Mouse (Mus musculus) neural tube, embryonic 13.5 days (tissue): Measurements from ENCODE around the gene Tmem131. TPM values are rescaled to one million over a fixed set of nuclear protein-coding genes. Genes with fewer than 3 reads are reported as not detected.

Experiments used
- ATAC-seq: fragments of 200-750 bp; cut with Nextera tagmentation; 2 replicates; pipeline ENCODE4 v1.8.0; 2017; ENCODE audit warnings: low read depth, mild to moderate bottlenecking, moderate TSS enrichment, moderate library complexity
- H3K27ac ChIP-seq: fragments of 300-500 bp; sonication (generic); replicated peaks from 2 replicates; pipeline ENCODE4 v1.5.1; 2015; ENCODE audit warnings: moderate library complexity, mild to moderate bottlenecking, inconsistent platforms
- H3K27me3 ChIP-seq: fragments of 300-500 bp; sonication (generic); 2 replicates; pipeline ENCODE4 v1.6.1; 2015; ENCODE audit warnings: mild to moderate bottlenecking, inconsistent platforms
- H3K36me3 ChIP-seq: fragments of 300-500 bp; sonication (generic); 2 replicates; pipeline ENCODE4 v1.6.1; 2015; ENCODE audit warnings: mild to moderate bottlenecking, inconsistent platforms
- H3K4me1 ChIP-seq: fragments of 300-500 bp; sonication (generic); replicated peaks from 2 replicates; pipeline ENCODE4 v1.6.1; 2015; ENCODE audit warnings: inconsistent platforms
- H3K4me2 ChIP-seq: fragments of 300-500 bp; sonication (generic); 2 replicates; pipeline ENCODE4 v1.6.1; 2015; ENCODE audit warnings: inconsistent platforms, mild to moderate bottlenecking, moderate library complexity
- H3K4me3 ChIP-seq: fragments of 300-500 bp; sonication (generic); 2 replicates; pipeline ENCODE4 v1.5.1; 2015; ENCODE audit warnings: mild to moderate bottlenecking, inconsistent platforms
- H3K9ac ChIP-seq: fragments of 300-500 bp; sonication (generic); 2 replicates; pipeline ENCODE4 v1.6.1; 2015; ENCODE audit warnings: moderate library complexity, mild to moderate bottlenecking, inconsistent platforms
- H3K9me3 ChIP-seq: fragments of 300-500 bp; sonication (generic); 2 replicates; pipeline ENCODE4 v1.6.1; 2016; ENCODE audit warnings: inconsistent platforms
- WGBS: fragments of 180-500 bp; shearing (Covaris S2); methylation state at CpG from one replicate; pipeline ENCODE4 v1.1.7; 2015; 5-methylcytosine and 5-hydroxymethylcytosine counted together
- polyA plus RNA-seq: library from polyadenylated mRNA; unstranded; fragments of >200 nt; fragmentation: Nextera tagmentation; extraction: Ambion mirVana; gene quantifications from 2 replicates; pipeline ENCODE4 v1.2.1, GENCODE M21; 2015

Tmem131 gene
- polyA plus RNA-seq: 11.6 and 14.1 TPM in 2 replicates

DNA sequence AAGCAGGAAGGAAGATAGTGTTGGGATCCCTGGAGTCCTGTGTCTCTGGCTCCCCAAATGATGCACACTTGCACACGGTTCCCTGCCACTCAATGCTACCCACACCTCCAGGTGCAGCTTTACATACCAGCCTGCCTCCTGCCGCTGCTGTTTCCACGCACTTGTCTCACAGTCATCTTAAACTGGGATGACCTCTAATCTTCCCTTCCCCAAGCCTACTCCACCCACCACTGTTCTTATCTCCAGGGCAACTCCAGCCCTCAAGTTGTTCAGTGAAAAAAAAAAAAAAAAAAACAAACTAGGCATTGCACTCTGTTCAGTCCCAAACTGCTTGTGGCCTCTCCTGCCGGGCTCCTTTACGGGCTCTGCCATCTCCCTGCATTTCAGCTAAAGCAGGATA lies at the start of gene Tmem131:
TSS of gene Tmem131 (minus strand) at position 14 of the 400 bp plus-strand sequence.
- no peak within 1 kb of the TSS for H3K4me2 ChIP-seq
- H3K9me3 ChIP-seq: no peaks in the 10 kb centered on the region
- no peak within 1 kb of the TSS for H3K9ac ChIP-seq
- no peaks in the 10 kb centered on the region for H3K27me3 ChIP-seq
- H3K4me1 ChIP-seq: peaks cover 4% of the 10 kb centered on the region
- ATAC-seq: no peak
- no peak within 1 kb of the TSS for H3K27ac ChIP-seq
- 75% methylated on average over 5 of the region's 5 CpGs for WGBS
- H3K4me3 ChIP-seq: no peak within 1 kb of the TSS
- no peaks in the 10 kb centered on the region for H3K36me3 ChIP-seq

DNA sequence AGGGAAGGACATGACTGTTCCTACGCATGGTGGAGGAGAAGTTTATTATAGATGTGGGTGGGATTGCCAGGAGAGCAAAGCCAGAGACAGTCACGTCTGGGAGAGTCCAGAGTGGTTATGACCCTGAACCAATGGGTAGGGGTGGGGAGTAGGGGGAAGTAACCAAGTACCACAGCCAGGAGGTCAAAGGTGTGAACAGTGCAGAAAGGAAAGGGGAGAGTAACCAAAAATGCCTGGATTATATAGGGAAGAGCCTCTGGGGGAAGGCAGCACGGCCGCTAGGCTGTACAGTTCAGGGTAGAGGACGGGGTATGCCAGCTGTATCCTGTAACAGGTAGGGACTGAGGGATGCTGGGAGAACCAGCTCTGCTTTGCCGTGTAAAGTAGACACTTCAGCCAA lies 45.1 kb upstream of the Tmem131 start:
- WGBS: 80% methylated on average over 6 of the region's 6 CpGs
- Histone ChIP-seq H3K4me1 (no peaks in the 10 kb centered on the region), H3K36me3 (no peaks in the 10 kb centered on the region), H3K27me3 (0 out of 2 replicates have a peak, but pooled peaks cover 3% of the 10 kb centered on the region), H3K4me3 (no peak overlapping the region), H3K9me3 (no peaks in the 10 kb centered on the region), H3K27ac (no peak overlapping the region), H3K4me2 (no peak overlapping the region), H3K9ac (no peak overlapping the region)
- ATAC-seq: no peak

DNA sequence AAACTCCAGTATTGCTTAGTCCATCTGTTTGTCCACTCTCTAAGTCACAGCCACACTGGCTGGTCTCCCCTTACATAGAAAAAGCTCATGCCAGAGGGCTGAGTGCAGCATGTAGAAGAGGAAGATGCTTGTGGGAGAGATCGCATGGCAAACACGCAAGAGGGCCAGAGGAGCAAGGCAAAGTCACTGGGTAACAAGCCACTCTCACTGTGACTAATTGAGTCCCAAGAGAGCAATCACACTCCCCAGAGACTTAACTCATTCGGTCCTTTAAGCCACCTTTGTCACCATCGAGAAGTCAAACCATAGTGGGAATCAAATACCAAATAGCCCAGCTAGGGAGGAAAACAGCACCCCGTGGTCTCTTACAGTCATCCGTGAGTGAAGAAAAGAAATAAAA lies 44.7 kb upstream of the Tmem131 start:
- H3K4me2 ChIP-seq: no peak overlapping the region
- no peak overlapping the region for H3K27ac ChIP-seq
- no peak for ATAC-seq
- H3K36me3 ChIP-seq: no peaks in the 10 kb centered on the region
- 71% methylated on average over 6 of the region's 6 CpGs for WGBS
- H3K4me3 ChIP-seq: no peak overlapping the region
- H3K9me3 ChIP-seq: no peaks in the 10 kb centered on the region
- no peaks in the 10 kb centered on the region for H3K4me1 ChIP-seq
- 0 out of 2 replicates have a peak, but pooled peaks cover 3% of the 10 kb centered on the region for H3K27me3 ChIP-seq
- no peak overlapping the region for H3K9ac ChIP-seq

DNA sequence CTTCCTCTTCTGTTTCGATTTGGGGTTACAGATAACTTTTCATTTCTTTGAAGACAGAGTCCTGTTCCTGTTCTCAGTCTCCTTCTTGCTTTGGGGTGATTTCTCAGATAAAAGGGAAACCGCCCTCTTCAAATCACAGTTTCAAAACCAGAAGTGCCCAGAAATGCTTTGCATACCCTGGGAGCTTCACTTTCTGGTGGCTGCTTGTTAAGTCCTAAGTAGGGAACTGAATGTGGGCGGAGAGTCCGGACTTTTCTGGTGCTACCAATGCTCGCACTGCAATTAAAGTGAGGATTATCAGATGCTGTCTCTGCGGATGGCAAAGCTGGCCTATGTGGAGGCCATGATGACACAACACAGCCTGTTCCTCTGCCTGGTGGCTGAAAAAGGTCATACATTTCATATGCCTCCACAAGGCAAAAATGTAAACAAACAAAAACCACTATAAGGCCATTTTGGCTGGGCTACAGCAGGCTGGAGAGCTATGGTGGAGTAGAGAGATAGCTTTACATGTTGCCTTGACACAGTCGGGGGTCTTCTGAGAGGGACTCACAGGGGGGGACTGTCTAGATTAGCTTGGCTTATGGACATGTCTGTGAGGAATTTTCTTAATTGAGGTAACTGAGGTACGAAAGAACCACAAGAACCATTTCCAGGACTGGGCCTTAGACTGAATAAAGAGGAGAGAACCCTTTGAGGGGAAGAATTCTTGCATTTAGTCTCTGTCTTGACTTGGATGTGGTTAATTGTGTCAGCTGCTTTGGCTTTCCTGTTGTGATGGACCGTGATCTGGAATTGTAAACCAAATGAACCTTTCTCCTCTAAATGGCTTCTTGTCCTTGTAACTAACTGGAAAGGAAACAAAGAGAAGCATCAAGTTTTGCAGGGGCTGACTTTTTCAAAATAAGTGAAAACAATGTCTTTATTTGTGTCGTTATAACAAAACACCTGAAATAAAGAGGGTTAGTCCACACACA lies 44.0 kb upstream of the Tmem131 start:
- Histone ChIP-seq H3K9me3 (no peaks in the 10 kb centered on the region), H3K4me3 (no peak overlapping the region), H3K9ac (no peak overlapping the region), H3K27ac (no peak overlapping the region), H3K36me3 (no peaks in the 10 kb centered on the region), H3K27me3 (0 out of 2 replicates have a peak, but pooled peaks cover 3% of the 10 kb centered on the region), H3K4me1 (no peaks in the 10 kb centered on the region), H3K4me2 (no peak overlapping the region)
- ATAC-seq: no peak
- WGBS: 85% methylated on average over 10 of the region's 10 CpGs

DNA sequence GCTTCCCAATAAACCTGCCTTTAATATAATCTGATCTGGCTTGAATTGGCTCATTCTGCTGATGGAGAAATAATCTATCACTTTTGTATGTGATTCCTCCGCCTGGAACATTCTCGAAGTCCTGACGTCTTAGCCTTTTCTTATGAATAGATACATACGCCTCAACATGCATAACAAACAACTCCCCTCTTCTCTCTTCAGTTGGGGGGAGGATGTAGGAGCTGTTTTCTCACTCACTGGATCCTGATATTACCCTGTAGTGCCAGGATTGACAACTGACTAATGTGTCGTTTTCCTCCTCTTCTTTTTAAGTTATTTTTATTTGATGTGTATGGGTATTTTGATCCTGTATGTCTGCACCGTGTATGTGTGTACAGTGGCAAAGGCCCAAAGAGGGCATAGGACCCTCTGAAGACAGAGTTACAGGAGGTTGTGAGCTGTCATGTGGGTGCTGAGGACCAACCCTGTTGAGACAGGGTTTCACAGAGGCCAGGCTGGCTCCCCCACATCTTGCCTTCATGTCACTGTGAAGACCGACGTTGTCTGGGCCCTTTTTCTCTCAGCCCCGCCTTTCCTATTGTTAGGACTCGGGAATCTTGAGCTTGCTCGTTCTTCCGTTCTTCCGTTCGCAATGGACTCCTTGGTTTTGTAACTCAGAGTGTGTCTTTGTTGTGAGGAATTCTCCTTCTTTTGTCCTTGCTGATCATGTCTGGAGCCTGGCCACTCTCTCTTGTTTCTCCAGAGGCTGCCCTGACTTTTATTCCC lies 43.1 kb upstream of the Tmem131 start:
- no peak overlapping the region for H3K4me3 ChIP-seq
- no peaks in the 10 kb centered on the region for H3K36me3 ChIP-seq
- 0 out of 2 replicates have a peak, but pooled peaks cover 3% of the 10 kb centered on the region for H3K27me3 ChIP-seq
- WGBS: 46% methylated on average over 14 of the region's 14 CpGs
- H3K4me2 ChIP-seq: no peak overlapping the region
- no peak for ATAC-seq
- H3K9me3 ChIP-seq: no peaks in the 10 kb centered on the region
- H3K9ac ChIP-seq: no peak overlapping the region
- no peaks in the 10 kb centered on the region for H3K4me1 ChIP-seq
- no peak overlapping the region for H3K27ac ChIP-seq

DNA sequence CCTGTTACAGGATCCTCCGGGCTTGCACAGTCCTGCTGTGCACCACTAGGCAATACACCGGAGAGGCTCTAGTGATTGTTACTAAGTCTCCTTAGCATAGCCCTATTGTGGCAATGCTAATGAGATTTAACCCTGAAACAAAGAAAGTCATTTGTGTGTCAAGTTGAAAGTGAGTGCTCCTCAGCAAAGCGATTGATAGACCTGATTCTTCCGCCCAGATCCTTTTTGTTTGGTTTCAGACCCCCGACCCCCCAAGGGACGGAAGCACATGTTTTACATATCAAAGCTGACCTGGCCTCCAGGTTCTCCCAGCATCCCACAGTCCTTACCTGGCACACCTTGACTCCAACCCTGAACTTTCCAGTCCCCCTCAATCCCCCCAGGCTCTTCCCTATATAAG lies 42.4 kb upstream of the Tmem131 start:
- H3K4me3 ChIP-seq: no peak overlapping the region
- no peak overlapping the region for H3K9ac ChIP-seq
- 22% methylated on average over 6 of the region's 6 CpGs for WGBS
- 0 out of 2 replicates have a peak, but pooled peaks cover 3% of the 10 kb centered on the region for H3K27me3 ChIP-seq
- ATAC-seq: no peak
- no peak overlapping the region for H3K27ac ChIP-seq
- no peaks in the 10 kb centered on the region for H3K4me1 ChIP-seq
- H3K36me3 ChIP-seq: no peaks in the 10 kb centered on the region
- H3K4me2 ChIP-seq: no peak overlapping the region
- no peaks in the 10 kb centered on the region for H3K9me3 ChIP-seq

DNA sequence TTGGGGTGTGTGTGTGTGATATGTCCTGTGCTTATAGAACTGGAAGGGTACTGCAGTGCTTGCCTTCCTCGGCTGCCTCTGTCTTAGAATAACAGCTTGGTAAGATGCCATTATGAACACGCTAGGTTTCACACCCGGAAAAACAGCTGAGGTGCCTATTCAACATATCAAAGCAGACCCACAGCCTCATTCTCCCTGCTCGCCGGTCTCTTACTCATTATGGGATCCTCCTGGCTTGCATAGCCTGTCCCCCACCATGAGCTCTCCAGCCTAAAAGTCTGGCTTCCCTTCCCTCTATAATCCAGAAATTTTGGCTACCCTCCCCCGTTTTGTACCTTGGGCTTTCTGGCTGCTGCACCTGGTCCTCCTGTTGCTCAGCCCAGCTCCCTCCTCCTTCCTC lies 40.9 kb upstream of the Tmem131 start:
- 25% methylated on average over 6 of the region's 6 CpGs for WGBS
- Histone ChIP-seq H3K4me1 (no peaks in the 10 kb centered on the region), H3K4me2 (no peak overlapping the region), H3K9ac (no peak overlapping the region), H3K27ac (no peak overlapping the region), H3K9me3 (no peaks in the 10 kb centered on the region), H3K4me3 (no peak overlapping the region), H3K27me3 (0 out of 2 replicates have a peak, but pooled peaks cover 3% of the 10 kb centered on the region), H3K36me3 (no peaks in the 10 kb centered on the region)
- no peak for ATAC-seq

DNA sequence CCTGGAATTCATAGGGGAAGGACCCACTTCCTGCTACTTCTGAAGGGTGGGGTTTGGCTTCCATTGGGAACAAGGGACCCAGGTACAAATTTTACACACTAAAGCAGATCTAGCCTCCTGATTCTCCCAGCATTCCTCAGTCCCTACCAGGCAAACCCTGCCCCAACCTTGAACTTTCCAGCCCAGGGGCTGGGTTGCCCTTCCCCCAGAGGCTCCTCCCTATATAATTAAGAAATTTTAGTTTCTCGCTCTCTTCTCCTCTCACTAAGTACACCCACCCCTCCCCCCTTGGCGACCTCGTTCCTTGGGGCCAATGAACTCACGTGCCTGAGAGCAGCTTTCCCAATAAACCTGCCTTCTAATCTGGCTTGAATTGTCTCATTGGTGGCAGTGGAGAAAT lies 40.3 kb upstream of the Tmem131 start:
- H3K27me3 ChIP-seq: 0 out of 2 replicates have a peak, but pooled peaks cover 3% of the 10 kb centered on the region
- no peak overlapping the region for H3K4me3 ChIP-seq
- H3K4me2 ChIP-seq: no peak overlapping the region
- no peaks in the 10 kb centered on the region for H3K4me1 ChIP-seq
- WGBS: 40% methylated on average over 4 of the region's 4 CpGs
- H3K9ac ChIP-seq: no peak overlapping the region
- no peaks in the 10 kb centered on the region for H3K9me3 ChIP-seq
- H3K36me3 ChIP-seq: no peaks in the 10 kb centered on the region
- H3K27ac ChIP-seq: no peak overlapping the region
- no peak for ATAC-seq

DNA sequence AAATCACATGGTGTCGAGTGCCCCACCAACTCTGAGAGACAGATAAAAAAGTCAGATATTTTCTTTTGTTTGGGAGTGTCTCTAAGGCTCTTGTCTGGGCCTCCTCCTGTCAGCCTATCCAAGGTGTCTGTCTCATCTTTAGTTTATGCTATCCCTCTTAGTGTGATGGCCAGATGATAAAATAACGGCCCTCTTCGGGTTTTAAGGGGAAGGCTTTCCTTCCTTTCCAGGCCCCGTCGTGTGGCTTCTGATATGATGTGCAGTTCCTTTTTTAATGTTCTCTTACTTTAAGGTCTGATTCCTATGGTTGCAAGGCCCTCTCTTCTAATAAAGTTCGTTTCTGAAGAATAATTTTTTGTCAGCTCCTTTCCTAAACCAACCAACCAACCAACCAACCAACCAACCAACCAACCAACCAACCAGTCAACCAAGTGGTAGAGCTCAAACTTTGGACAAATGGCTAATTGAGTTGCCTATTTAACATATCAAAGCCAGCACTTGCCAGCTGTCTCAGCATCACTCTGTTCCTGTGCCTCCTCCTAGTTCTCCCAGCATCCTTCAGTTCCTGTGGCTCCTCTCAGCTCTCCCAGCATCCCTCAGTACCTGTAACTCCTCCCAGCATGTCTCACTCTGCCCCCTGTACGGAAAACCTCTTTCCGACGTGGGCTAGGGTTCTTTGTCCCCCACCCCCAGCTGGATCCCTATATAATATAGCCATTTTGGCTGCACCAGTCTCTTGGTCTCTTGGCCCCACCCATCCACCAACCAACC lies 38.9 kb upstream of the Tmem131 start:
- Histone ChIP-seq H3K27me3 (0 out of 2 replicates have a peak, but pooled peaks cover 3% of the 10 kb centered on the region), H3K9me3 (no peaks in the 10 kb centered on the region), H3K4me3 (no peak overlapping the region), H3K27ac (no peak overlapping the region), H3K4me1 (no peaks in the 10 kb centered on the region), H3K9ac (no peak overlapping the region), H3K36me3 (no peaks in the 10 kb centered on the region), H3K4me2 (no peak overlapping the region)
- WGBS: 89% methylated on average over 9 of the region's 9 CpGs
- ATAC-seq: no peak

DNA sequence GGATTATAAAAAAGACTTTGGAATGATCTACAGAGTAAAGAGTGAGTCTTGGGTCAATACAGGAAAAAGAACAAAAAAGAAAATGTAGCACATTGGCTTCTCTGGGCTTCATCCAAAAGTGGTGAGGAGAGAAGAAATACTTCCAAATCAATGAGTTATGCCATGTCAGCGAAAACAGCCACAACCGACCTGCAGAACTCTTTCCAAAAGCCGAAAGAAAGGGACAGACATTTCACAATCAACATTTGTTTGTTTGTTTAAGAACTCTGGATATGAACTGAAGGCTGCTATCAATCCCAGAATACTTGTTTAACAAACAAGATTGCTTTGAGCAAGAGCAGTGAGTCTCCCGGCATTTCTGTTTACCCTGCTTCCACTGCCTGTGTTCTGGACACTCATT lies 33.3 kb upstream of the Tmem131 start:
- WGBS: 94% methylated on average over 4 of the region's 4 CpGs
- no peak overlapping the region for H3K4me3 ChIP-seq
- ATAC-seq: no peak

DNA sequence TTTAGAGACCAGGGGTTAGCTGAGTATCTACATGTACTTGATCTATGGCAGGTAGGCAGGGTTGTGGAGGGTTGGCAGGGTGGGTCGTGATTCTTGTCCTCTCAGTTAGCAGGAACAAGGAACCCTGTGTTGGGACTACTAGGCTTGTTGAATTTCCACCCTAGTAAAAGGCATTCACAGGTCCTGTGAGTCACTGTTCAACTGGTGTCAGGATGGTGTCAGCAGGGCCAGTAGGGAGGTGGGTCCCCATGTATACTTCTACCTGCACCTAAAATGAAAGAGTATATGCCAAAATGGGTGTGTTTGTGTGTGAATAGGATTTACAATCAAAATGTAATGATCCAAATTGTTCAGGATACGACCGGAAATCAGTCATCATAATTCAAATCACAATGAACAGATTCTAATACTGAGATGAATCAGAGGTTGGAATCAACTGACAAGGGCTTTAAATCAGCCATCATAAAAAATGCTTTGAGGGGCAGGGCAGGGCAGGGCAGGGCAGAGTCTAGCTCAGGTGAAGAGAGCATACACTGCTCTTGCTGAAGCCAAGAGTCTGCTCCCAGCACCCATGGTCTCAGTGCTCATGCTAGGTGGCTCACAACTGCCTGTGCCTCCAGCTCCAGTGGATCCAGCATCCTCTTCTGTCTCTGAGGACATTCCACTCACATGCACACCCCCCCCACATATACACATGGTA lies 27.6 kb upstream of the Tmem131 start:
- no peak overlapping the region for H3K9ac ChIP-seq
- no peaks in the 10 kb centered on the region for H3K27me3 ChIP-seq
- no peaks in the 10 kb centered on the region for H3K36me3 ChIP-seq
- no peaks in the 10 kb centered on the region for H3K9me3 ChIP-seq
- ATAC-seq: no peak
- H3K4me3 ChIP-seq: no peak overlapping the region
- H3K27ac ChIP-seq: no peak overlapping the region
- H3K4me1 ChIP-seq: no peaks in the 10 kb centered on the region
- 92% methylated on average over 3 of the region's 3 CpGs for WGBS
- no peak overlapping the region for H3K4me2 ChIP-seq

More for the DNA sequence above, 33.3 kb upstream of the Tmem131 start:
- H3K27ac ChIP-seq: no peak overlapping the region
- no peaks in the 10 kb centered on the region for H3K27me3 ChIP-seq
- H3K9ac ChIP-seq: no peak overlapping the region
- H3K9me3 ChIP-seq: no peaks in the 10 kb centered on the region
- H3K4me2 ChIP-seq: no peak overlapping the region
- H3K4me1 ChIP-seq: no peaks in the 10 kb centered on the region
- no peaks in the 10 kb centered on the region for H3K36me3 ChIP-seq
